ENCODE assay signal across 8 mouse cellular contexts in the genomic region with DNA sequence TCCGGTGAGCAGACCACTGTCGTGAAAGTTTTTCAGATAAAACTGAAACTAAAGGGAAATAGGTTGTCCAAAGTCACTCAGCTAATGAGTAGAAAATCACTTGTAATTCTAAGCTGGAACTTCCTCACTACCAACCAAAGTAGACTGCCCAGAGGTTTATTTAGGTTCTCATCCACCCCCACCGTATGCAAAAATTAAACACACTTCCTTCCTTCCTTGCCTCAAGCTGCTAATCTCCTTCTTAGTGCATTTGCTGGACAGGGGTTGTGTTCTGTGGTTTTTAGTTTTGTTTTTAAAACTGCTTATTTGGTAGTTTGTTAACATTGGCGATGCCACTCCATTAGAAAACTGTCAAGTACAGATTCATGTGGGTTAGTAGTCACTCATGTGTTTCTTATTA. TPM values are rescaled to one million over a fixed set of nuclear protein-coding genes. Genes with fewer than 3 reads are reported as not detected.
DNase-seq lines count a peak whose midpoint lies in the region; ATAC-seq lines count a peak whose summit lies in the region.

No protein-coding gene starts in this region.

- intact Hi-C loops in heart, postnatal 25 days (cut with DNase I), result loop anchor here (5.0 kb wide), 2 partner anchors 78 to 343 kb away; a partner anchor contains a TSS

- 43% methylated on average over 4 of the region's 4 CpGs for WGBS in heart, embryonic 11.5 days (ENCODE audit: insufficient replicate concordance)
- WGBS in hindbrain, embryonic 12.5 days, result 56% methylated on average over 4 of the region's 4 CpGs
- 61% methylated on average over 4 of the region's 4 CpGs for WGBS in midbrain, embryonic 11.5 days

- H3K9me3 ChIP-seq in heart, embryonic 11.5 days (replicated peaks; ENCODE audit: control insufficient read depth, low read length), result no peaks in the 10 kb centered on the region
- no peaks in the 10 kb centered on the region for H3K9me3 ChIP-seq in hindbrain, embryonic 12.5 days (replicated peaks)
- H3K9me3 ChIP-seq in midbrain, embryonic 11.5 days (ENCODE audit: control insufficient read depth, low read length), result no peaks in the 10 kb centered on the region

- peak overlapping the region; percentile 77 for H3K4me2 ChIP-seq in heart, embryonic 11.5 days
- H3K4me2 ChIP-seq in hindbrain, embryonic 12.5 days (replicated peaks), result peak overlapping the region; percentile 67
- H3K4me2 ChIP-seq in midbrain, embryonic 11.5 days, result peak overlapping the region; percentile 63

- ATAC-seq in heart, embryonic 11.5 days (replicated peaks; ENCODE audit: insufficient number of reproducible peaks, low FRiP score, low TSS enrichment), result no peak
- no peak for ATAC-seq in hindbrain, embryonic 12.5 days (ENCODE audit: low FRiP score)
- ATAC-seq in midbrain, embryonic 11.5 days (ENCODE audit: low FRiP score), result no peak

- H3K27me3 ChIP-seq in heart, embryonic 11.5 days (ENCODE audit: control insufficient read depth, insufficient read depth, low read length), result no peaks in the 10 kb centered on the region
- H3K27me3 ChIP-seq in hindbrain, embryonic 12.5 days, result no peaks in the 10 kb centered on the region
- no peaks in the 10 kb centered on the region for H3K27me3 ChIP-seq in midbrain, embryonic 11.5 days (ENCODE audit: control insufficient read depth, insufficient read depth, low read length)

- no peak overlapping the region; the same call in 1 of the 2 replicates for H3K27ac ChIP-seq in heart, embryonic 11.5 days (ENCODE audit: low read depth, low read length)
- H3K27ac ChIP-seq in hindbrain, embryonic 12.5 days, result no peak overlapping the region
- no peak overlapping the region for H3K27ac ChIP-seq in midbrain, embryonic 11.5 days (ENCODE audit: low read depth, low read length)

- H3K36me3 ChIP-seq in heart, embryonic 11.5 days (ENCODE audit: control insufficient read depth, insufficient read depth, low read length), result peaks cover 25% of the 10 kb centered on the region
- peaks cover 34% of the 10 kb centered on the region for H3K36me3 ChIP-seq in hindbrain, embryonic 12.5 days
- H3K36me3 ChIP-seq in midbrain, embryonic 11.5 days (ENCODE audit: control insufficient read depth, insufficient read depth, low read length), result peaks cover 18% of the 10 kb centered on the region; the same call in 1 of the 2 replicates

- H3K4me1 ChIP-seq in heart, embryonic 11.5 days (ENCODE audit: control insufficient read depth, insufficient read depth, low read length), result 0 out of 2 replicates have a peak, but pooled peaks cover 2% of the 10 kb centered on the region
- H3K4me1 ChIP-seq in hindbrain, embryonic 12.5 days, result peaks cover 7% of the 10 kb centered on the region
- peaks cover 3% of the 10 kb centered on the region; the same call in 1 of the 2 replicates for H3K4me1 ChIP-seq in midbrain, embryonic 11.5 days (ENCODE audit: control insufficient read depth, insufficient read depth, low read length)

- H3K9ac ChIP-seq in heart, embryonic 11.5 days (ENCODE audit: low read depth, low read length), result peak overlapping the region; percentile 96
- H3K9ac ChIP-seq in hindbrain, embryonic 12.5 days, result peak overlapping the region; percentile 90
- H3K9ac ChIP-seq in midbrain, embryonic 11.5 days (ENCODE audit: low read length), result peak overlapping the region; percentile 98

- peak overlapping the region; percentile 85 for H3K4me3 ChIP-seq in heart, embryonic 11.5 days (ENCODE audit: low read depth, low read length)
- peak overlapping the region; percentile 96 for H3K4me3 ChIP-seq in hindbrain, embryonic 12.5 days
- peak overlapping the region; percentile 96 for H3K4me3 ChIP-seq in midbrain, embryonic 11.5 days (ENCODE audit: low read depth, low read length)

- no peak for DNase-seq in heart, postnatal 25 days (ENCODE audit: low spot score)
- DNase-seq in MEL-GATA-1-ER (ENCODE audit: extremely low read depth, low read depth), result peak; percentile 6
- no peak for DNase-seq in midbrain, embryonic 11.5 days (ENCODE audit: low spot score, missing footprints)
- DNase-seq in cerebellum, adult 8-10 months, result no peak
- DNase-seq in layer of hippocampus, adult 8-10 months (ENCODE audit: low spot score in 2 of 2), result no peak
- DNase-seq in testis, postnatal 14 days (ENCODE audit: low spot score), result no peak

RNA-seq across cellular contexts. Expression of a gene that starts 0.8 kb away (rescaled TPM):
- polyA plus RNA-seq in heart, embryonic 11.5 days (2014; fragmentation: Nextera tagmentation; extraction: Ambion mirVana), result 117 and 122 TPM in 2 replicates
- total RNA-seq in heart, postnatal 25 days (2021), result 100 to 1,000 TPM; 159 to 168 TPM
- 102 and 106 TPM in 2 replicates for polyA plus RNA-seq in hindbrain, embryonic 12.5 days (2016; fragmentation: Nextera tagmentation; extraction: Ambion mirVana)
- polyA plus RNA-seq in midbrain, embryonic 11.5 days (2014; fragmentation: Nextera tagmentation; extraction: Ambion mirVana), result 127 and 132 TPM in 2 replicates
- 10 to 100 TPM; 79.7 to 91.2 (median 81.4) TPM for total RNA-seq in layer of hippocampus, adult 8-10 months (2022)
